Mouse (Mus musculus) thymus, postnatal 0 days (tissue): Measurements from ENCODE around the gene Prok1. TPM values are rescaled to one million over a fixed set of nuclear protein-coding genes. Genes with fewer than 3 reads are reported as not detected.

Source experiments
- DNase-seq: peaks from one replicate; pipeline ENCODE4 v3.0.0-alpha.2; 2015; ENCODE audit warnings: low spot score
- polyA plus RNA-seq: library from polyadenylated mRNA; unstranded; fragments of >200 nt; fragmentation: Nextera tagmentation; extraction: Ambion mirVana; gene quantifications from 2 replicates; pipeline ENCODE4 v1.2.1, GENCODE M21; 2015

The Prok1 gene
- polyA plus RNA-seq, 1 experiment from 2014 or later = 0.08 TPM

DNA sequence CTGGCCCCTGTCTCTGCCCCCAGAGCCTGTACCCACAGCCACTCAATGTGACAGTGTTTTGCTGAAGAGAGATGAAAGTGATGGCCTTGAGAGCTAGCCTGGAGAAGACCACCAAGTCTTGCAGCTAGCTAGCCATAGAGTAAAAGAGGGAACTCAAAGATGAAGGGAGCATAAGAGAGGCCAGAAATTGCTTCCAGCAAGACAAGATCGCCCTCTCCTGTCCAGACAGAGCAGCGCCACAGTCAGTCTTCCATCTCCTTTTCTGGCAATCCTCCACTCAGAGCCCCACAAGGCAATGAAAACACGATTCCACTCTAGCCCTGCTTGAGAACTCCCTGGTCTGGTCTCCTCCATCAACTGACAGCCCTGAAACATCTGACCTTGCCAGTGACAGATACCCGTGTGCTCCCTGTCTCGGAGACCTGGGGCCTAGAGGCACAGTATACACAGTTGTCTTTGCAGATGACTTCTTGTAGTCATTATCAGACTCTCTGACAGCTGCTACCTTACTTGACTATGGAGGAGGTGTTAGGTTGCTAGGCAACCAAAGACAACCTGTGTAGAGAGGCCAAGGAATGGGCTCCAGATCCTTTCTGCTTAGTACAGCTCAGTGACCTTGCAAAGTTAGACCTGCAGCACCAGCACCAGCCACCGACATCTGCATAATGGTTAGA is 51.1 kb downstream of the Prok1 start:
- peak; percentile 66 for DNase-seq

DNA sequence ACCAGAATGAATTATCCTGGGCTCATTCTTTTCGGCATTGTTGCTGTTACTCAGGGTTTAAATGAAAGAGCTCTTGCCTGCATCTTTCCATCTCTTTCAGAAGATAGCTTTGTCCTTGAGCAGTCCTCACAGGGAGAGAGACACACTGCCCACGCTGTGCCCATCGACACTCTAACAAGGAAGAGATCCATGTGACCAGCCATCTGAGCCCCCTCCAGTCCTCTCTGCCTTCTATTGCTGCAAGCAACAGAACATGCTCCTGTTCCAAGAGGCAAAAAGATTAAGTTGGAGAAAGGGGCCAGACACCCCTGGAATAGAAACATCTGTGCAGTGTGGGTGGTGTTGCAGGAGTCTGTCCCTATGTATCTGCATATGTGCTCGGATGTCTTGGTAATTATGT is 52.5 kb downstream of the Prok1 start:
- no peak for DNase-seq

DNA sequence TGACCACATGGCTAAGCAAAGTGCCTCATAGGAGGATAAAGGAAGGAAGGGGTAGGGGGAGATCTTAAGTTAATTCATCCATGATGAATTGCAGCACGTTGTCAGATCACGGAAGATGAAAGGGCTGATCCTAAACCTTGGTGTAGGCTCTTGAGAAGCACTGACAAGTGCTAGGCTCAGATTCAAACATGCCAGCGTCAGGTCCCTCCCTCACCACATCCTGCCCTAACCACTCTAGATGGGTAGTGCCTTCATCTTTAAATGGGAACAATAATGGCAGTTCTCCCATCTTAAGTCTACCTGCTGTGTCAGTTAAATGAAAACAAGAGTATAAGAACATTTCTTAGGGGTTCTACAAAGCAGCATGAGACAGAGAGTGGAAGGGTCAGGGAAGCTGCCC is 53.9 kb downstream of the Prok1 start:
- DNase-seq = peak; percentile 47

DNA sequence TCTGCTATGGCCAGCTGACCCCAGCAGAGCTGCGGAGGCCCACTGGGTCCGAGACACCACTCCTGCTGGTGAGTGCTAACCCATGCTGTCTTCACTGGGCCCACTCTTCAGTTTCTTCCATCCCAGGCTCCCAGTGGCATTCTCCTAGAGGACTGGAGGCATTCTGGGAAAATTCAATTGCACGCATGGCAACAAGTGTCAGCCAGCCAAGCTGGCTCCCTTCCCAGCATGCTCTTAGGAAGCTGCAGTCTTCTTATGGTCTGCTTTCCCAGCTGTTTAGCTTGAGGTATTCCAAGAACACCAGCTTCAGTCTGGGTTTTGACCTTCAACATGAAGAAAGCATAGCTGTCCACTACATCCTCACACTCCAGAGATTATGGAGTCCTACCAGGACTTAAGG is 56.3 kb downstream of the Prok1 start:
- DNase-seq = no peak

Other genes starting within 250 kb of the Prok1 start
- gene Kcna3, start 203.5 kb downstream of the Prok1 start, polyA plus RNA-seq = 29.2 and 35.2 TPM in 2 replicates
- 0.18 and 0.29 TPM in 2 replicates for gene Kcna2, start 138.6 kb downstream of the Prok1 start, polyA plus RNA-seq
- not detected in 2 replicates for gene Kcna10, start 56.7 kb downstream of the Prok1 start, polyA plus RNA-seq
- gene Cym, start 18.0 kb downstream of the Prok1 start, polyA plus RNA-seq = 1.2 and 1.3 TPM in 2 replicates
- 0.92 and 1.7 TPM in 2 replicates for gene A630076J17Rik, start 9.1 kb downstream of the Prok1 start, polyA plus RNA-seq
- gene Lamtor5, start 39.2 kb upstream of the Prok1 start, polyA plus RNA-seq = 250 and 260 TPM in 2 replicates
- gene Slc16a4, start 51.5 kb upstream of the Prok1 start, polyA plus RNA-seq = 0.51 and 0.92 TPM in 2 replicates
- gene Rbm15, start 94.0 kb upstream of the Prok1 start, polyA plus RNA-seq = 16.3 and 20.3 TPM in 2 replicates
- not detected in 2 replicates for gene Kcnc4, start 219.8 kb upstream of the Prok1 start, polyA plus RNA-seq